Mouse (Mus musculus) liver, adult 2 months (tissue): ENCODE results near the gene Rps12-ps3.

Source experiments
- CTCF ChIP-seq: fragments of 200-500 bp; IDR thresholded peaks from 2 replicates; pipeline ENCODE4 v1.5.1; 2011; ENCODE audit warnings: low read depth, low read length, control low read depth
- POLR2A ChIP-seq: fragments of 200-500 bp; IDR thresholded peaks from 2 replicates; pipeline ENCODE4 v1.6.1; 2011; ENCODE audit warnings: low read length, control low read depth; ENCODE audit not compliant: insufficient read depth; ENCODE audit errors: extremely low read depth

DNA sequence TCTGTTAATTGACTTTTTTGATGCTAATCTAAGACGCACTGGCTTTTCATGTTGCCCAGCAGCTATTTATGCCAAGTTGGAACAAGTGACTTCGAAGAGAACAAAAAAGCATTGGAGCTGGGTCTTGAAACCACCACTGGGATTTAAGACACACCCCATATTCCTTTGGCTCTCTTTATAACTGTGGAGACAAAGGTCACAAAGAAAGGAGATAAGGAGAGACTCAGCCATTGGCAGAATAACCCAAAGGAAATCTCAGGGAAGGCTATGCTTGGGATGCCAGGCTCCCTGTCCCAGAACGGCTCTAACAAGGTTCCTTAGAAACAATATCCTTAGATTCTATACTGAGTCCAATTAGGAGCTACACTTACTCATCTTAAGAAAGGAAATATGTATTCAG is 44.6 kb downstream of the Rps12-ps3 start:
- TF ChIP-seq POLR2A (no peak), CTCF (no peak)
